In genomic region chr7:124198811-124199570, GRCm38 (mm10) we compare ENCODE assay signal across 12 mouse cellular contexts.
DNase-seq lines count a peak whose midpoint lies in the region; ATAC-seq lines count a peak whose summit lies in the region.
"Had no signal": no experiment of that assay in that cellular context is flagged by ENCODE, and none has a peak within 500 bp of the region (broad histone marks: within the 10 kb centered on the region; RNA-seq: fewer than 3 reads in every experiment).

No protein-coding gene starts in this region.

- WGBS in forebrain, embryonic 14.5 days = 85% methylated on average over 6 of the region's 6 CpGs
- 86% methylated on average over 6 of the region's 6 CpGs for WGBS in forebrain, embryonic 10.5 days

- no peak overlapping the region for H3K4me2 ChIP-seq in forebrain, embryonic 14.5 days (ENCODE audit: low read length)
- H3K4me2 ChIP-seq: hindbrain, embryonic 15.5 days; limb, embryonic 15.5 days had no signal

- H3K9ac ChIP-seq in forebrain, embryonic 14.5 days (ENCODE audit: low read length) = no peak overlapping the region
- H3K9ac ChIP-seq: hindbrain, embryonic 15.5 days; limb, embryonic 15.5 days had no signal

- H3K27me3 ChIP-seq in forebrain, embryonic 14.5 days (replicated peaks; ENCODE audit: control insufficient read depth, insufficient read depth, low read length) = no peaks in the 10 kb centered on the region
- H3K27me3 ChIP-seq in forebrain, embryonic 10.5 days (ENCODE audit: poor library complexity, severe bottlenecking) = no peaks in the 10 kb centered on the region
- H3K27me3 ChIP-seq: hindbrain, embryonic 15.5 days; limb, embryonic 15.5 days had no signal

- H3K4me1 ChIP-seq in forebrain, embryonic 14.5 days (ENCODE audit: control insufficient read depth, insufficient read depth, low read length) = no peaks in the 10 kb centered on the region
- H3K4me1 ChIP-seq in forebrain, embryonic 10.5 days = no peaks in the 10 kb centered on the region
- H3K4me1 ChIP-seq: hindbrain, embryonic 15.5 days; limb, embryonic 15.5 days had no signal

- intact Hi-C loops in left cerebral cortex, postnatal 4 days (cut with DNase I) = no loop called here

- peak; percentile 31 for DNase-seq in forebrain, embryonic 14.5 days (ENCODE audit: low spot score)
- no peak for DNase-seq in forebrain, embryonic 10.5 days (ENCODE audit: extremely low spot score, low spot score)
- DNase-seq in lung, postnatal 10 days = peak; percentile 2
- no peak for DNase-seq in lung, postnatal 14 days
- DNase-seq in cerebellum, postnatal 25 days = peak; percentile 43 to 60
- peak; percentile 44 for DNase-seq in left cerebral cortex, postnatal 4 days
- no peak for DNase-seq in Muller cell, postnatal 12 days (ENCODE audit: inconsistent ontology term)
- DNase-seq in thymus, postnatal 36 days = no peak

- ATAC-seq in forebrain, embryonic 14.5 days = no peak
- ATAC-seq: CD4-positive, CD25-positive, alpha-beta regulatory T cell, adult 4 months; forebrain, embryonic 16.5 days had no signal

- H3K4me3 ChIP-seq in forebrain, embryonic 14.5 days (ENCODE audit: low read depth, low read length) = no peak overlapping the region
- H3K4me3 ChIP-seq in forebrain, embryonic 10.5 days = no peak overlapping the region
- H3K4me3 ChIP-seq: hindbrain, embryonic 15.5 days; limb, embryonic 15.5 days had no signal

- H3K36me3 ChIP-seq in forebrain, embryonic 14.5 days (ENCODE audit: control insufficient read depth, insufficient read depth, low read length) = no peaks in the 10 kb centered on the region
- no peaks in the 10 kb centered on the region for H3K36me3 ChIP-seq in forebrain, embryonic 10.5 days (replicated peaks)
- H3K36me3 ChIP-seq: hindbrain, embryonic 15.5 days; limb, embryonic 15.5 days had no signal

- H3K27ac ChIP-seq in forebrain, embryonic 14.5 days (ENCODE audit: low read depth, low read length) = no peak overlapping the region
- no peak overlapping the region for H3K27ac ChIP-seq in forebrain, embryonic 10.5 days
- H3K27ac ChIP-seq: hindbrain, embryonic 15.5 days; limb, embryonic 15.5 days had no signal

- no peaks in the 10 kb centered on the region for H3K9me3 ChIP-seq in forebrain, embryonic 14.5 days (replicated peaks; ENCODE audit: control insufficient read depth, low read length)
- no peaks in the 10 kb centered on the region for H3K9me3 ChIP-seq in forebrain, embryonic 10.5 days
- H3K9me3 ChIP-seq: hindbrain, embryonic 15.5 days; limb, embryonic 15.5 days had no signal

Comparison
In these comparisons a context has a peak if more than half of its experiments do, and no peak if none do; other contexts are left out.
1. DNase-seq: peak in forebrain, embryonic 14.5 days (single experiment), lung, postnatal 10 days (single experiment), cerebellum, postnatal 25 days (2 of 2) and left cerebral cortex, postnatal 4 days (single experiment); none in forebrain, embryonic 10.5 days (single experiment), lung, postnatal 14 days (single experiment), Muller cell, postnatal 12 days (single experiment) and thymus, postnatal 36 days (0 of 2).